Mouse (Mus musculus) adrenal gland, adult 8-10 months (tissue): ENCODE data around the gene Gch1. TPM values are rescaled to one million over a fixed set of nuclear protein-coding genes. Genes with fewer than 3 reads are reported as not detected.

Experiments
- DNase-seq: peaks from one replicate; pipeline ENCODE4 v3.0.0; 2022
- total RNA-seq, 4 experiments: library from RNA; stranded (reverse); gene quantifications; 2 replicates each; pipeline ENCODE4 v1.2.4; 2022

Gch1 gene
- 10 to 100 TPM; 54.1 to 98.5 (median 75.2) TPM for total RNA-seq

- DNase-seq: peak; percentile 85
Observed at GRCm38 (mm10) chr14:47188848-47189634, at the start of gene Gch1. TSS of gene Gch1 (minus strand) at chr14:47189413.

- DNase-seq: no peak
Observed at GRCm38 (mm10) chr14:47237286-47237685, 48.1 kb upstream of the Gch1 start.

- no peak for DNase-seq
Observed at GRCm38 (mm10) chr14:47236491-47236890, 47.3 kb upstream of the Gch1 start.

GRCm38 (mm10) chr14:47234526-47235250 lies 45.5 kb upstream of the Gch1 start:
- no peak for DNase-seq

GRCm38 (mm10) chr14:47234032-47234431 lies 44.8 kb upstream of the Gch1 start:
- no peak for DNase-seq

- no peak for DNase-seq
Observed at GRCm38 (mm10) chr14:47233602-47234001, 44.4 kb upstream of the Gch1 start.

GRCm38 (mm10) chr14:47229796-47230376 lies 40.7 kb upstream of the Gch1 start:
- DNase-seq: no peak

GRCm38 (mm10) chr14:47225931-47226330 lies 36.7 kb upstream of the Gch1 start:
- DNase-seq: no peak

- no peak for DNase-seq
Observed at GRCm38 (mm10) chr14:47224476-47225325, 35.5 kb upstream of the Gch1 start.

- no peak for DNase-seq
Observed at GRCm38 (mm10) chr14:47222631-47223450, 33.6 kb upstream of the Gch1 start.

- DNase-seq: no peak
Observed at GRCm38 (mm10) chr14:47221567-47221966, 32.4 kb upstream of the Gch1 start.

GRCm38 (mm10) chr14:47220231-47221025 lies 31.2 kb upstream of the Gch1 start:
- no peak for DNase-seq

GRCm38 (mm10) chr14:47218766-47219606 lies 29.8 kb upstream of the Gch1 start:
- peak; percentile 56 for DNase-seq

- DNase-seq: no peak
Observed at GRCm38 (mm10) chr14:47216541-47216940, 27.3 kb upstream of the Gch1 start.

- no peak for DNase-seq
Observed at GRCm38 (mm10) chr14:47214367-47214766, 25.2 kb upstream of the Gch1 start.

GRCm38 (mm10) chr14:47213305-47213704 lies 24.1 kb upstream of the Gch1 start:
- DNase-seq: no peak

- DNase-seq: no peak
Observed at GRCm38 (mm10) chr14:47209669-47210164, 20.5 kb upstream of the Gch1 start.

- DNase-seq: no peak
Observed at GRCm38 (mm10) chr14:47208564-47209493, 19.6 kb upstream of the Gch1 start.
